Mouse (Mus musculus) v-Abl transformed pro-B cells (cell line): ENCODE measurements around the gene Olfr71.

ENCODE experiments used
- in situ Hi-C, 2 experiments: fragments of 400-800 bp; cut with MboI; formaldehyde crosslinking; loops; one replicate each; pipeline ENCODE4 v1.15.1; 2025; ENCODE audit not compliant: unreplicated experiment in 2 of 2

Olfr71 gene

GRCm38 (mm10) chr4:43709869-43710268 is at the start of gene Olfr71:
Olfr71 (minus strand) TSS chr4:43710255.
- in situ Hi-C loops = loop anchor here (5.0 to 25.0 kb wide), 5 partner anchors 183 to 665 kb away; partner anchors contain the start of genes Fam214b (in 1 of the 2) and Unc13b (in 1 of the 2)

DNA sequence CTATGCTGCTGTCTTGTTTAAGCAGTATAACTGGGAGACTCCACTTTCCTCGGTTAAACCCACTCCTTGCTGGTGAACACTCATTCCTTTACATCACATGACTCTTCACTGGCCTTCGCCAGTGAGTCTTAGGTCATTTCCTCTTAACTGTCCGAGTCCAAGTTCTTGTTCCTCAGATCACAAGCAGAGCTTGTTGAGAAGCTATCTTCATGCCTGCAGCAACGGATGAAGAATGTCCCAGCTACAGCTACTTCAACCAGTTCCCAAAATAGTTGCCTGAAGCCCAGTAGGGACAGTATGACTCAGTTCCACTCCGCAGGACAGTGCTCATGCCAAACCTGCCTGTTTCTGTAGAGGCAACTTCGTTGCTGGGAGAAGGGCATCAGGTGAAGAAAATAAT is 47.2 kb upstream of the Olfr71 start:
- in situ Hi-C loops = no loop called here

GRCm38 (mm10) chr4:43745187-43745586 is 35.1 kb upstream of the Olfr71 start:
- in situ Hi-C loops = loop anchor here in 1 of 2 experiments (5.0 to 25.0 kb wide), 2 partner anchors 112 to 242 kb away; partner anchors contain the start of gene Ccin

DNA sequence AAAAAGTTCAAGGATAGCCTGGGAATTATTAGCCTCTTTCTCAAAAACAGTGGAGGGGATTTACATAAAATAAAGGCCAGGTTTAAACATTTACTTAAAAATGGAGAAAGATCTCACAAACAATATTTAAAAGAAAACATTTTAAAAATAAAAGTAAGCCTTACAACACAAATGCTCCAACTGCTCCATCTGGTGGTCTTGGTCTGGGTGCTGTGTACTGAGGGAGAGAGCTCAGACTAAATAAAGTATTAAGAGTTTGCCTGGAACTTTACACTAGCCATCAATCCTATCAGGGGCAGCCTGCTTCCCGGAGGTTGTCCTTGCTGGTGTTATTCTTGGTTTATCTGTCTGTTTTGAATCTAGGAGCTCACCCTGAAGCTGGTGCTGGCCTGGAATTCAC is 33.0 kb upstream of the Olfr71 start:
- in situ Hi-C loops = loop anchor here in 1 of 2 experiments (25.0 kb wide), 1 partner anchor 244 kb away; the partner anchor contains the start of gene Ccin

- in situ Hi-C loops = loop anchor here in 1 of 2 experiments (25.0 kb wide), 1 partner anchor 245 kb away; the partner anchor contains the start of gene Ccin
Observed at GRCm38 (mm10) chr4:43742637-43743036, 32.6 kb upstream of the Olfr71 start.

DNA sequence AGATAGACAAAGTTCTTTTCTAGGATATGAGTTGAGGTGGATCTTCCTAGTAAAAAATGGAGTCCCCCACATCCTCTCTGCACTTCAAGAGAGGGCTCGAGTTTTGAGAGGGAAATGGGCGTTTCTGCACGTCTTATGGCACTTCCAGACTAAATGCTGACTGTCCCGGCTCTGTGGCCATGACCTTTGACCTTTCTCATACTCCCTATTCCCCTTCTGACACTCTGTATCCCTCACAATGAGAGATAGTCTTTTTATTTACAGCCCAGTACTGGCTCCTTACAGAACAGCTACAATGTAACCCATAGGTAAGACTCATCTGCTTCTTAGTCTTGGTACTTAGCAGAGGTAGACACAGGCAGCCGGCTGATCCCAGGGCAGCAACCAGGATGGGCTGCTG is 31.5 kb upstream of the Olfr71 start:
- in situ Hi-C loops = loop anchor here in 1 of 2 experiments (25.0 kb wide), 1 partner anchor 246 kb away; the partner anchor contains the start of gene Ccin

- in situ Hi-C loops = loop anchor here in 1 of 2 experiments (25.0 kb wide), 1 partner anchor 248 kb away; the partner anchor contains the start of gene Ccin
Observed at GRCm38 (mm10) chr4:43738989-43739674, 29.1 kb upstream of the Olfr71 start.

DNA sequence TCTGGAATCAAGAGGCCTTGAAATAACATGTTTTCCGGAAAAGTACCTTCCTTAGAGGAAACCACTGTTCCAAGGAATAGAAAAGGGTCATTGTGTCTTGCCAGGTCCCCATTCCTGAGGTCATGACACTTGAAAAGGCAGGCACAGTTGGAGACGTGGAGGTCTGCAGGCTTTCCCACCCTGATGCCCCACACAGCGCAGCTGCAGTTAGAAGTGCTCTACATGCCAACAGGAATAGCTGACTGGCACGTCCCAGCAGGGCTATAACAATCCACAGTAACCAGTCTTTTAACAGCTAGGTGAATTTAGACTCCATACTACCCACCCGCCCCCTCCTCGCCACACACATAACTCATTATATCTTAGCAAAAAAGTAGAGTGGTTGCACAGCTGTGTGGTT is 27.1 kb upstream of the Olfr71 start:
- in situ Hi-C loops = loop anchor here in 1 of 2 experiments (25.0 kb wide), 1 partner anchor 250 kb away; the partner anchor contains the start of gene Ccin

DNA sequence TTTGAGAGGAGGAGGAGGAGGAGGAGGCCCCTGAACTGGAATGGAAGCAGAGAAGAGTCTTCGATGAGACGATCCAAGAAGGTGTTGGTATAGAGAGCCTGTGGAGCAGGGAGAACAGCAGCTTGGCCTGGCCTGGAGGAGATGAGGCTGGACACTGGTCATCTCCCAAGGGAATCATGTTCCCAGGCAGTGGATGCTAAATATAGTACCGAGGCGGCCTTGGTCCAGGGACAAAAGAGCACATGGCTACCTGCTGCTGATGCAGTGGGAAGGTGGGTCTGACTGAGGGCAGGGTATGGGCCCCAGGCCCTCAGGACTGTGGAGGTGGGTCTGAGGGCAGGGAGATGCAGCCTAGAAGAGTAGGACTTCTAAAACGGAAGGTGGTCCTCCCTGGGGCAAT is 23.1 kb upstream of the Olfr71 start:
- in situ Hi-C loops = loop anchor here in 1 of 2 experiments (25.0 kb wide), 1 partner anchor 254 kb away; the partner anchor contains the start of gene Ccin

GRCm38 (mm10) chr4:43732171-43732570 is 22.1 kb upstream of the Olfr71 start:
- in situ Hi-C loops = loop anchor here in 1 of 2 experiments (25.0 kb wide), 1 partner anchor 255 kb away; the partner anchor contains the start of gene Ccin

DNA sequence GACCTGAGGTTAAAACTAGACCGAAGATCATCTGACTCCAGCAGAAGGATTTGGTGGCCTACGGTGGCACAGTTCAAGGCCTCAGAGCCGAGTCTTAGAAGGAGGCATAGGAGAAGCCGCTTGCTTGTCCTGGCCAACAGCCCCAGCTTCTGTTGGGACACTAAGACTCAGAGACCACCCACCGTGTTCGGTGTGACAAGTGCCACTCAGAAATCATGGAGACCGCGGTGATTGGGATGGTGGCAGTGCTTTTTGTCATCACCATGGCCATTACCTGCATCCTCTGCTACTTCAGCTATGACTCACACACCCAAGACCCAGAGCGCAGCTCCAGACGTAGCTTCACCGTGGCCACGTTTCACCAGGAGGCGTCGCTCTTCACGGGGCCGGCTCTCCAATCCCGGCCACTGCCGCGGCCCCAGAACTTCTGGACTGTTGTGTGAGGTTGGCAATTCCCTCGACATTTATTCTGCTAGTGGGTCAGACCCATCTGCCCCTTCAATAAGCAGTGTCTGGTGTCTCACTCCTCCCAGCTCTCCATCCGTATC is 20.8 kb upstream of the Olfr71 start:
- in situ Hi-C loops = loop anchor here in 1 of 2 experiments (25.0 kb wide), 1 partner anchor 256 kb away; the partner anchor contains the start of gene Ccin

GRCm38 (mm10) chr4:43729794-43730550 is 19.9 kb upstream of the Olfr71 start, which contains the start of gene Spaar:
Spaar (plus strand) TSS chr4:43730034.
- in situ Hi-C loops = loop anchor here in 1 of 2 experiments (25.0 kb wide), 1 partner anchor 257 kb away; the partner anchor contains the start of gene Ccin

DNA sequence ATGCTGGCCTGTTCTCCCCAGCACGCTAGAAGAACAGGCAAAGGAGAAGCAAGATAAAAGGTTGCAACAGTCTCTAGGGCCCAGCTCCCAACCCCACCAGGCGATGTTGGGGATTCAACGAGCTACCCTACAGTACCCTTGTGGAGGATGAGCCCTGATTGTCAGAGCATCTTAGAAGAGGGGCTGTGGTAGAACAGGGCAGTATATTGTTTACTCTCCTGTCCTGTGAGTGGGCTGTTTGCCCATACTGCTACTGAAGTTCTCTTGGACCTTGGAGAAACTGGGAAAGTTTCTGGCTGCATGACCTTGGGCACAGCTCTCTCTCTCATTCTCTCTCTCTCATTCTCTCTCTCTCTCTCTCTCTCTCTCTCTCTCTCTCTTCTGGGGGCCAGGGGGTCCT is 19.1 kb upstream of the Olfr71 start:
- in situ Hi-C loops = loop anchor here in 1 of 2 experiments (25.0 kb wide), 1 partner anchor 258 kb away; the partner anchor contains the start of gene Ccin

DNA sequence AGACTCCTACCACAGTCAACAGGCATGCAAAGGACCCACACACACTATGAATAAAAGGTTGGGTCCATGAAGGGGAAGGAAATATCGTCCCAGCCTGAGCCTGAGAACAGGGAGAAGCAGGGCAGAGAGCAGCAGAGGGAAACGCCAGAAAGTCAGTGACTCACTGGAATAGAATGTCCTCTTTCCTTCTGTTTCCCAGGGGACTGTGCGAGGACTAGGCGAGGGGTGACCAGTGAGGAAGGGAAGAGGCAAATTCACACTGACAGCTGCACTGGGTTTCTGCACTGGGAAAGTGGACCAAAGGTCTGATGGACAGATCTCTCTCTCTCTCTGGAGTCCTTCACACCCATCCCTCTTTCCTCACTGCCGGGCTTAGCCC is 18.5 kb upstream of the Olfr71 start:
- in situ Hi-C loops = loop anchor here in 1 of 2 experiments (25.0 kb wide), 1 partner anchor 259 kb away; the partner anchor contains the start of gene Ccin

DNA sequence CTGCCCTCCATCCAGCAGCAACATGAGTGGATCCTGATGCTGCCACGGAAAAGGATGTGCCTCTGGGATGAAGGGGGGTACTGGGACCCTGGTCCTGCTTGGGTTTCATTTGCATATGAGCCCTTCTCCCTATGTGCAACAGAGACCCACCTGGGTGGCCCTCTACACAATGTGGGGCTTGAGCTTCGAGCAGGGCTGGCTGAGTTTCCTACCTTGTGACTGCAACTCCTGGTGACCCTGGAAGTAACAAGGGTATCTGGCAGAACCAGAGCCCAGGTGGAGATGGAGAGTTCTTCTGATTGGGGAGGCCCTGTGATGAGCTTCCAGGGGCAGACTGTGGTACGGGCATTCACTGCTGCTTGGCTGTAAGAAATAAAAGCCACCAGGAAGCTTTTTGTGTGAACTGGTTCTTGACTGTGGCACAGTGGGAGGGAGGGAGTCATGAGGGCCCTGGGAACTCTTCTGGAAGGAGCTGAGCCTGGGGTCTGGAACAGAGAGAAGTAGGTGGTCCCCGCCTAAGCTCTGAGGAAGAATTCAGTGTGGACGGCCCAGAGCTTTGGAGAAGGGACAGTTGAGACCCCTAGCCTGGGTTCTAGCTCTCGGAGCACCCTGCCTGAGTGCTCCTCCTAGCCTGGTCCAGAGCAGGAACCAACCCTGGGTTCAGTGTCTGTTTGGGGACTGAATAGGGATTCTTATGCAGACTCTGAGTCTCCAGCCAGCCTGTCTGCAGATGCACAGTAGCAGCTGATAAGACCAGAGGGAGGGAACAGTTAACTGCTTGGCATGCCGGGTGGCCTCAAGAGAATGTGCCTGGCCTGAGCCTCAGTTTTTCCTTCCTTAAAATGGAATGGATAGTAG is 17.9 kb upstream of the Olfr71 start:
- in situ Hi-C loops = loop anchor here in 1 of 2 experiments (25.0 kb wide), 1 partner anchor 259 kb away; the partner anchor contains the start of gene Ccin

- in situ Hi-C loops = loop anchor here in 1 of 2 experiments (25.0 kb wide), 1 partner anchor 260 kb away; the partner anchor contains the start of gene Ccin
Observed at GRCm38 (mm10) chr4:43726995-43727394, 16.9 kb upstream of the Olfr71 start, which contains the start of gene Hrct1. Hrct1 (plus strand) TSS chr4:43727188.

DNA sequence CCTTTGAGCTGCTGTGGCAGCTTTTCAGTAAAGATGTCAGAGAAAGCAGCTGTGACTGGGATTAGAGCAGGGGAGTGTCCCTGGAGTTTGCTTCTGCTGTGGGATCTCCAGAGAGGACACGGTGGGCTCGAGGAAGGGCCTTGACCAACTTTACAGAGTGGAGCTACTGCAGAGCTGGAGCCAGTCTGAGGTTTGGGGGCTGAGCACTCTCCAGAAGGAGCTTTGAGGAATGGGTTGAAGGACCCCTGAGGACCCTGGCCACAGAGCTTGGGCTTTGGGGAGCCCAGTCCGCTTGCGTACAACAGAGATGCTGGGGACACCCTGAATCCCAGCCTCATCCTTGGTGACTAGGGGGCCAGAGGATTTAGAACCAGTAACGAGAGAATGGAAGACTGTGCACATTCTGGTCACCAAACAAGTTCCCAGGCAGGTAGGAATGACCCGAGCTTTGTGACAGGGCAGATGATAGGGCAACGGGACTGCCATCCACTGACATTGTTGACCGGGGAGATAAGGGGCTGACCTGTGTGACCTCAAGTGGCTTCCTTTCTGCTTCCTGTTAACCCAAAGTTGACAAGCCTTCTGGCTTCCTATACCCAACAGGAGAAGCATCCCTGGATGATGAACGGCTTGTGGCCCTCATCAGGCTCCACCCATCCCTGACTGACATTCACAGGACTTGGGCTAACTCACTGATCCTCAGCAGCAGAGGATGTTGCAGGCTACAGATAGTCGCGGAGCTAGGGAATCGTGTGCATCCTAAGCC is 16.4 kb upstream of the Olfr71 start:
- in situ Hi-C loops = loop anchor here in 1 of 2 experiments (25.0 kb wide), 1 partner anchor 261 kb away; the partner anchor contains the start of gene Ccin

GRCm38 (mm10) chr4:43724764-43725163 is 14.7 kb upstream of the Olfr71 start:
- in situ Hi-C loops = loop anchor here (25.0 kb wide), 2 partner anchors 263 to 662 kb away; partner anchors contain the start of genes Ccin (in 1 of the 2) and Unc13b (in 1 of the 2)
